Mouse (Mus musculus): ENCODE data around the gene Zfp365. TPM values are rescaled to one million over a fixed set of nuclear protein-coding genes. Genes with fewer than 3 reads are reported as not detected.
A peak's percentile ranks its signal among the peaks of the same experiment; 100 is the strongest.

Gene Zfp365
- total RNA-seq, 2 experiments from 2014 or later, result 0.15 to 0.36 TPM

DNA sequence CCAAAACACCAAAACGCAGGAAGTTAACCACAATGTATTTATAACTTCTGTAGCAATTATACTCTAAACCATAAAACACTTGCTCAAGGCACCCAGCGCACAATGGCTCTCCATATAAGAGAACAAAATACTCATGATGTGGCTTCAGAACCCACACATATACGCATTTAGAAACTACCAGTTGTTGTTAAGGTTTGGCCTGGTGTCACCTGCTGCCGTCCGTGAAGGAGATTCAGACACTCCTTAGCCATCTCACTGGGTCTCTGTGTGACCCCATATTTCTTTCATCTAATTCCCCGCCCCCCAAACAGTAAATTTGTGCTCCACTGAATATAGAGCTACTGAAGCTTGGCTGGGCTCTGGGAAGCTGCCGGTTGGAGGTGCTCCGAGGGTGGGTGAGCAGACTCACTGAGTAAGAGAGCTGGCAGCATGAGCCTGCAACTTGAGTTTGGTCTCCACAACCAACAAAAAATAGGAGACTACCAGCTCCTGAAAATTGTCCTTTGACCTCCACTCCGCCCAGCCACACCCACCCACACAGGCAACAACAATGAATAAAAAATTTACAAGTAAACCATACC lies 14.0 kb downstream of the Zfp365 start:
- intact Hi-C loops (cut with DNase I), result no loop called here
- Histone ChIP-seq H3K4me3 (no peak overlapping the region), H3K27ac (no peak overlapping the region)
- no peak for TF ChIP-seq CTCF (IDR thresholded peaks at IDR 0.05)
- DNase-seq, result no peak

GRCm38 (mm10) chr10:67897281-67897680 lies 15.2 kb downstream of the Zfp365 start:
- intact Hi-C loops (cut with DNase I), result no loop called here
- no peak for TF ChIP-seq CTCF (IDR thresholded peaks at IDR 0.05)
- H3K4me3 ChIP-seq, result no peak overlapping the region
- no peak overlapping the region for H3K27ac ChIP-seq
- no peak for DNase-seq

- DNase-seq, result no peak
- H3K4me3 ChIP-seq, result no peak overlapping the region
- no peak overlapping the region for H3K27ac ChIP-seq
- intact Hi-C loops (cut with DNase I), result no loop called here
- TF ChIP-seq CTCF (IDR thresholded peaks at IDR 0.05), result no peak
Observed at GRCm38 (mm10) chr10:67894683-67895082, 17.8 kb downstream of the Zfp365 start.

DNA sequence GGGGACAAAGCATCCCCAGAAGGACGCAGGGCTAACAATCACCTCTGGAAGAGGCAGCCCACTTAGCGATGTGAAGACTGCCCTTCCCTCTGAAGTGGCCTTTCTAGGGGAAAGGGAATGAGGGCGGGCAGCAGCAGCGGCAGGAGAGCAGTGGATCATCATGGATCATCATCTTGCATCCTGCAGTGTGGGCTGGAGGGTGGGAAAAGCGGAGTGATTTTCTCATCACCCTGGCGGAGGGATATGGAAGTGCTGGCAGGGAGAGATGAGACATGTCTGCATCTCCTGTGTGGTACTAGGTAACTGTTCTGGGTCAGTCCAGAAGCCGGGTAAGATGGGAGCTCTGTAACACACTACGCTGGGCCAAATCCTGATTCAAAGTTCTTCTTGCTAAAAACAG lies 18.4 kb downstream of the Zfp365 start:
- no peak for TF ChIP-seq CTCF (IDR thresholded peaks at IDR 0.05)
- no peak overlapping the region for H3K27ac ChIP-seq
- intact Hi-C loops (cut with DNase I), result no loop called here
- no peak for DNase-seq
- no peak overlapping the region for H3K4me3 ChIP-seq

GRCm38 (mm10) chr10:67893226-67893625 lies 19.2 kb downstream of the Zfp365 start:
- intact Hi-C loops (cut with DNase I), result no loop called here
- no peak for TF ChIP-seq CTCF (IDR thresholded peaks at IDR 0.05)
- DNase-seq, result no peak
- no peak overlapping the region for H3K27ac ChIP-seq
- no peak overlapping the region for H3K4me3 ChIP-seq

GRCm38 (mm10) chr10:67891126-67891525 lies 21.3 kb downstream of the Zfp365 start:
- intact Hi-C loops (cut with DNase I), result no loop called here
- DNase-seq, result no peak
- H3K27ac ChIP-seq, result no peak overlapping the region
- TF ChIP-seq CTCF (IDR thresholded peaks at IDR 0.05), result no peak
- no peak overlapping the region for H3K4me3 ChIP-seq

GRCm38 (mm10) chr10:67887971-67888370 lies 24.5 kb downstream of the Zfp365 start:
- intact Hi-C loops (cut with DNase I), result no loop called here
- H3K4me3 ChIP-seq, result no peak overlapping the region
- H3K27ac ChIP-seq, result no peak overlapping the region
- TF ChIP-seq CTCF (IDR thresholded peaks at IDR 0.05), result no peak
- no peak for DNase-seq

DNA sequence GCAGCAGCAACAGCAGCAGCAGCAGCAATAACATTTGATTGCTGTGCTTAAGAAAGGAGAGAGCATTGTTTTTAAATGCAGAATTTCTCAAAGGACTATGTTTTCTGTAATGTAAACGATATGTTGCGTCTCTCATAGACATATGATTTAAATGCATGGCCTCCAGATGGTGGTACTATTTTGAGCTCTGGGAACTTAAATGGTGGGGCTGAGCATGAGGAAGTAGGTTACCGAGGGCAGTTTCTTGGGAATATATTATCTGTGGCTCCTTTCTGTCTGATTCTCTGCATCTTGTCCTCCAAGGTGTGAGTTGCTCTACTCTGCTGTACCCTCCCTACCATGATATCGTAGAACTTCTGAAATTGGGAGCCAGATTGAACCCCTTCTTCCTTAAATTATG lies 31.8 kb downstream of the Zfp365 start:
- no peak overlapping the region for H3K4me3 ChIP-seq
- H3K27ac ChIP-seq, result no peak overlapping the region
- no peak for DNase-seq
- no peak for TF ChIP-seq CTCF (IDR thresholded peaks at IDR 0.05)
- intact Hi-C loops (cut with DNase I), result no loop called here

GRCm38 (mm10) chr10:67871811-67872210 lies 40.7 kb downstream of the Zfp365 start:
- peak; percentile 87 for TF ChIP-seq CTCF (IDR thresholded peaks at IDR 0.05)

GRCm38 (mm10) chr10:67868234-67868633 lies 44.2 kb downstream of the Zfp365 start:
- no peak for DNase-seq
- Histone ChIP-seq H3K4me3 (no peak overlapping the region), H3K27ac (no peak overlapping the region)
- intact Hi-C loops (cut with DNase I), result no loop called here
- no peak for TF ChIP-seq CTCF (IDR thresholded peaks at IDR 0.05)

More at GRCm38 (mm10) chr10:67871811-67872210, 40.7 kb downstream of the Zfp365 start:
- peak; percentile 67 for DNase-seq
- no peak overlapping the region for H3K27ac ChIP-seq
- intact Hi-C loops (cut with DNase I), result loop anchor here (2.0 to 5.0 kb wide), 3 partner anchors 125 to 415 kb away; no protein-coding TSS in a partner anchor
- no peak overlapping the region for H3K4me3 ChIP-seq

- Histone ChIP-seq H3K4me3 (no peak overlapping the region), H3K27ac (no peak overlapping the region)
- DNase-seq, result no peak
- no peak for TF ChIP-seq CTCF (IDR thresholded peaks at IDR 0.05)
- intact Hi-C loops (cut with DNase I), result no loop called here
Observed at GRCm38 (mm10) chr10:67865841-67866240, 46.6 kb downstream of the Zfp365 start.

- H3K4me3 ChIP-seq, result no peak overlapping the region
- no peak for TF ChIP-seq CTCF (IDR thresholded peaks at IDR 0.05)
- H3K27ac ChIP-seq, result no peak overlapping the region
- DNase-seq, result no peak
- intact Hi-C loops (cut with DNase I), result no loop called here
Observed at GRCm38 (mm10) chr10:67865063-67865462, 47.4 kb downstream of the Zfp365 start.

DNA sequence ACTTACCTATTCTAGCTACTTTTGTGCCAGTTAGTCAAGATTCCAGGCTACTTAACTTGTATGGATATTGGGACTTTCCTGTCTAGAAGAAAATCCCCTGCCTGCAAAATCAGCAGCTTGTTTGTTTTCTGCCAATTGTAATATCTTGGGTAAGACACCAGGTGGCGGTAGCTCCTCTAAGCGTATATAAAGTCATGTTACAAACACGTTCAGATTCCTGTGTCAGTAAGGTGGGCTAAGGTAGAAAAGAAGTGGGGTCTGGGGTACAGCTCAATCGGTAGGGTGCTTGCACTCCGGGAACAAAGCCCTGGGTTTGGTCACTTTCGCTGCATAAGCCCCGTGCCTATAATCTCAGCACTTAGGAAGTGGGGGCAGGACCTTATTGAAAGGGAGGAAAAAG lies 50.1 kb downstream of the Zfp365 start:
- TF ChIP-seq CTCF (IDR thresholded peaks at IDR 0.05), result peak; percentile 76
- no peak overlapping the region for H3K27ac ChIP-seq
- no peak overlapping the region for H3K4me3 ChIP-seq
- intact Hi-C loops (cut with DNase I), result loop anchor here (5.0 kb wide), 1 partner anchor 420 kb away; no protein-coding TSS in a partner anchor
- no peak for DNase-seq

- intact Hi-C loops (cut with DNase I), result loop anchor here (2.0 to 10.0 kb wide), 4 partner anchors 94 to 544 kb away; no protein-coding TSS in a partner anchor
- no peak overlapping the region for H3K27ac ChIP-seq
- H3K4me3 ChIP-seq, result no peak overlapping the region
- TF ChIP-seq CTCF (IDR thresholded peaks at IDR 0.05), result peak; percentile 94
- peak; percentile 75 for DNase-seq
Observed at GRCm38 (mm10) chr10:67858878-67859277, 53.6 kb downstream of the Zfp365 start.
